Mouse (Mus musculus): Measurements from ENCODE around the gene Pomgnt2. TPM values are rescaled to one million over a fixed set of nuclear protein-coding genes. Genes with fewer than 3 reads are reported as not detected.
A peak's percentile ranks its signal among the peaks of the same experiment; 100 is the strongest.

Pomgnt2 gene
- total and polyA plus RNA-seq, 2 experiments: 1.7 to 5.3 TPM

DNA sequence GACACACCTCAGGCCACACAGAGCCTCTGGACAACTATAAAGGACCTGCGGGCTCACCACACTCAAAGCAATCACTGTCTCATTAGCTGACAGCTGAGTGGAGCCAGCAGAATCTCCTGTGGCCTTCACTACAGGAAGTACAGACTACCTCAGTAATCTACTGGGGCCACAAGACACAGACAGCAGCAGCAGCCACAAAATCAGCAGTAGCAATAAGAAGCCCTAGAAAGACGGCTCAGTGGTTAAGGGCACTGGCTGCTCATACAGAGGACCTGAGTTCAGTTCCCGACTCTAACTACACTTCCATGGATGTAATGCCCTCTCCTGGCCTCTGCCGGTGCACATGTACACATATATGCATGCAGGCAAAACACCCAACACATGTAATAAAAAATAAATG, 23.4 kb upstream of the Pomgnt2 start:
- no peak overlapping the region for H3K27ac ChIP-seq (replicated peaks; ENCODE audit: insufficient read depth, low read depth, low read length)
- H3K27me3 ChIP-seq (ENCODE audit: control insufficient read depth, insufficient read depth, low read length): no peaks in the 10 kb centered on the region
- no peak overlapping the region for H3K4me3 ChIP-seq (ENCODE audit: insufficient read depth, low read depth, low read length)
- H3K79me2 ChIP-seq (ENCODE audit: control insufficient read depth, insufficient read depth, low read length): no peaks in the 10 kb centered on the region
- H3K4me1 ChIP-seq (ENCODE audit: control insufficient read depth, insufficient read depth, low read length): peaks cover 19% of the 10 kb centered on the region
- DNase-seq (ENCODE audit: extremely low read depth, low read depth, low spot score): no peak
- 80% methylated on average over 4 of the region's 4 CpGs for WGBS
- H3K9ac ChIP-seq (ENCODE audit: low read depth, low read length): no peak overlapping the region
- H3K36me3 ChIP-seq (ENCODE audit: control insufficient read depth, insufficient read depth, low read length): no peaks in the 10 kb centered on the region
- no peak for TF ChIP-seq CTCF (IDR thresholded peaks at IDR 0.05; ENCODE audit: low read depth, low read length)
- no peak for TF ChIP-seq POLR2A (IDR thresholded peaks at IDR 0.05; ENCODE audit: extremely low read depth, insufficient read depth, low read length)

DNA sequence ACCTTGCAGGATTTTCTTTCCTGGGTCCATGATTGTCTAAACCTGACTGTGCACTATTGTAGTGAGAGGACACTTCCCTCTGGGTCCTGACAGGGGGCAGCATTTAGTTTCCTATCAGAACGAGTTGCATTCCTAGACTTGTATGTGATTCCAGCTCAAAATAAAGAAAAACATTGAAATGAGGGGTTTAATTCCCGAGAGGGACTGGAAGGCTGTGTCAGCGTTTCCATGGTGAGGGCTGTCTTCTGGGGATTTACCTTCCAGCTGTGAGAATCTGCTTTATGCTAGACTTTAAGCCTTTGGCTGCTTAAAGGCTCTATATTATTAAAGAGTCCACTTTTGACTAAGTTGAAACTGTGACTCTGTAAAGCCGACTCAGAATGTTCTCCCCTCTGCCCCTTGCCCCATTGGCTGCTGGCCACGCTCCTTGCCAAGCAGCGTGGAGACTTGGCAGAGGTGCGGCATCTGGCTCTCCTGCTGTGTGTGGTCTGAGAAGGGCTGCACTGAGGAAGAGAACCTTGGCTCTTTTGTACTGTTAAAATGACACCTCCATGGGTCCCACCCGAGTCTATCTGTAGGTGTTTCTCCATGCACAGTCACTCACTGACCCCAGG, 22.0 kb upstream of the Pomgnt2 start:
- H3K36me3 ChIP-seq (ENCODE audit: control insufficient read depth, insufficient read depth, low read length): no peaks in the 10 kb centered on the region
- no peaks in the 10 kb centered on the region for H3K27me3 ChIP-seq (ENCODE audit: control insufficient read depth, insufficient read depth, low read length)
- H3K4me3 ChIP-seq (ENCODE audit: insufficient read depth, low read depth, low read length): no peak overlapping the region
- H3K79me2 ChIP-seq (ENCODE audit: control insufficient read depth, insufficient read depth, low read length): no peaks in the 10 kb centered on the region
- peaks cover 15% of the 10 kb centered on the region for H3K4me1 ChIP-seq (ENCODE audit: control insufficient read depth, insufficient read depth, low read length)
- DNase-seq (ENCODE audit: extremely low read depth, low read depth, low spot score): peak; percentile 68
- 0 out of 2 replicates have a peak overlapping the region, but pooled peaks have one; percentile 10 for H3K27ac ChIP-seq (replicated peaks; ENCODE audit: insufficient read depth, low read depth, low read length)
- WGBS: 9% methylated on average over 8 of the region's 8 CpGs
- no peak for TF ChIP-seq POLR2A (IDR thresholded peaks at IDR 0.05; ENCODE audit: extremely low read depth, insufficient read depth, low read length)
- TF ChIP-seq CTCF (IDR thresholded peaks at IDR 0.05; ENCODE audit: low read depth, low read length): peak; percentile 48
- no peak overlapping the region for H3K9ac ChIP-seq (ENCODE audit: low read depth, low read length)

DNA sequence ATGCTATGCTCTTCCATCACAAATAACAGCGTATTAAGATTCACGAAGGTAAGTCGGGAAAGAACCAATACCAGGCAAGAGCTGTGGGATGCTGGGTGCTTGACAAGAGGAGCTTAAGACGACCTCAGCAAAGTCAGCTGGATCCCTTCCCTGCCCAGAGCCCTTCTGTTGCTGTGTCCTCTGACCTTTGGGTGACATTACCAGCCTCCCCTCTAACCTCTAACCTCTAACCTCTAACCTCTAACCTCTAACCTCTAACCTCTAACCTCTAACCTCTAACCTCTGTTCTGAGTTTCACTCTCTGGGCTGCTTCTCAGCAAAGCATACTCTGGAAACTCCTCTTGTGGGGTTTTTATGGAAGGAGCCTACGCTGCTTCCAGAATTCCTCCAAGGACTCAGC, 21.2 kb upstream of the Pomgnt2 start:
- H3K4me1 ChIP-seq (ENCODE audit: control insufficient read depth, insufficient read depth, low read length): peaks cover 7% of the 10 kb centered on the region
- no peak overlapping the region for H3K9ac ChIP-seq (ENCODE audit: low read depth, low read length)
- 97% methylated on average over 5 of the region's 5 CpGs for WGBS
- H3K36me3 ChIP-seq (ENCODE audit: control insufficient read depth, insufficient read depth, low read length): no peaks in the 10 kb centered on the region
- H3K27me3 ChIP-seq (ENCODE audit: control insufficient read depth, insufficient read depth, low read length): no peaks in the 10 kb centered on the region
- H3K27ac ChIP-seq (replicated peaks; ENCODE audit: insufficient read depth, low read depth, low read length): no peak overlapping the region
- TF ChIP-seq POLR2A (IDR thresholded peaks at IDR 0.05; ENCODE audit: extremely low read depth, insufficient read depth, low read length) (no peak), CTCF (IDR thresholded peaks at IDR 0.05; ENCODE audit: low read depth, low read length) (no peak)
- no peaks in the 10 kb centered on the region for H3K79me2 ChIP-seq (ENCODE audit: control insufficient read depth, insufficient read depth, low read length)
- no peak for DNase-seq (ENCODE audit: extremely low read depth, low read depth, low spot score)
- no peak overlapping the region for H3K4me3 ChIP-seq (ENCODE audit: insufficient read depth, low read depth, low read length)

DNA sequence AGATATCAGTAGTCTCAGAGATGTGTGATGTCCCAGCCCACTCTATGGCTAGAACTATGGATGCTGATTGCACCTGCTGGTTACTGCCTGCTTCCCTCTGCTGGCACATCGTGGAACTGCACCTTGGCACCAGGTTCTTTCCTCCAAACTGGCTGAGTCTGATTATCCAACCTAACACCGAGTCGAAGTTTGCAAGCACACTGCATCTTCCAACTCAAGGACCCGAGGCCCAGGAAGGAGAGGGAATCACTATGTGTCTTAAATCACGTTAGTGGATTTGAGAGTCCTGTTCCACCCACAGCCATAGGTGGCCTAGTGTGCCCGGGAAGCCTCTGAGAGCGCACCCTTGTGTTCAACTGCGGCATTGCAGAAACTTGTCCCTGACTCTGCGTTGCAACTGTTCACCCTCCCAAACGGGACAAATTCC, 17.3 kb upstream of the Pomgnt2 start:
- H3K36me3 ChIP-seq (ENCODE audit: control insufficient read depth, insufficient read depth, low read length): no peaks in the 10 kb centered on the region
- H3K4me3 ChIP-seq (ENCODE audit: insufficient read depth, low read depth, low read length): no peak overlapping the region; the same call in 1 of the 2 replicates
- H3K4me1 ChIP-seq (ENCODE audit: control insufficient read depth, insufficient read depth, low read length): peaks cover 3% of the 10 kb centered on the region; the same call in 1 of the 2 replicates
- TF ChIP-seq CTCF (IDR thresholded peaks at IDR 0.05; ENCODE audit: low read depth, low read length): peak; percentile 87
- no peak for TF ChIP-seq POLR2A (IDR thresholded peaks at IDR 0.05; ENCODE audit: extremely low read depth, insufficient read depth, low read length)
- H3K9ac ChIP-seq (ENCODE audit: low read depth, low read length): no peak overlapping the region
- no peak overlapping the region for H3K27ac ChIP-seq (replicated peaks; ENCODE audit: insufficient read depth, low read depth, low read length)
- WGBS: 5% methylated on average over 10 of the region's 10 CpGs
- no peaks in the 10 kb centered on the region for H3K27me3 ChIP-seq (ENCODE audit: control insufficient read depth, insufficient read depth, low read length)
- H3K79me2 ChIP-seq (ENCODE audit: control insufficient read depth, insufficient read depth, low read length): no peaks in the 10 kb centered on the region
- peak; percentile 65 for DNase-seq (ENCODE audit: extremely low read depth, low read depth, low spot score)

DNA sequence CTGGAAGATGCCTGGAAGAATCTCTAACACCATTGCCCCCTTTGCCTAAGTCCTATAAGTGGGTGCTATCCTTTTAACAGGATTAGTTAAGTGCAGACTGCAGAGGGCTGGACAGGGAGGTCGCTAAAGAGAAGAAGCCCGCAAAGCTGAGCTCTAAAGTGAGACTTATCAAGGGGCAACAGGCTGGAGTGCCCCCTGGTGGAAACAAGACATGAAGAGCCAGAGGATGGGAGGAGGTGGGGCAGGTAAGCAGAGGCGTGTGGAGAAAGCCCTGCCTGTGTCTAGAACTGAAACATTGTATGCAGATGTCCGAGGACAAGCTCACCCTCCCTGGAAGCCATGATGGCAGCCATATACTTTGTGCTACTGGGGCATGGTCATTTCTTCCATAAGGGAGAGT, 16.7 kb upstream of the Pomgnt2 start:
- H3K27me3 ChIP-seq (ENCODE audit: control insufficient read depth, insufficient read depth, low read length): no peaks in the 10 kb centered on the region
- no peak for DNase-seq (ENCODE audit: extremely low read depth, low read depth, low spot score)
- H3K79me2 ChIP-seq (ENCODE audit: control insufficient read depth, insufficient read depth, low read length): no peaks in the 10 kb centered on the region
- no peak overlapping the region for H3K4me3 ChIP-seq (ENCODE audit: insufficient read depth, low read depth, low read length)
- H3K27ac ChIP-seq (replicated peaks; ENCODE audit: insufficient read depth, low read depth, low read length): no peak overlapping the region
- TF ChIP-seq POLR2A (IDR thresholded peaks at IDR 0.05; ENCODE audit: extremely low read depth, insufficient read depth, low read length) (no peak), CTCF (IDR thresholded peaks at IDR 0.05; ENCODE audit: low read depth, low read length) (peak; percentile 35)
- no peaks in the 10 kb centered on the region for H3K36me3 ChIP-seq (ENCODE audit: control insufficient read depth, insufficient read depth, low read length)
- no peak overlapping the region for H3K9ac ChIP-seq (ENCODE audit: low read depth, low read length)
- 64% methylated on average over 4 of the region's 4 CpGs for WGBS
- no peaks in the 10 kb centered on the region for H3K4me1 ChIP-seq (ENCODE audit: control insufficient read depth, insufficient read depth, low read length)

DNA sequence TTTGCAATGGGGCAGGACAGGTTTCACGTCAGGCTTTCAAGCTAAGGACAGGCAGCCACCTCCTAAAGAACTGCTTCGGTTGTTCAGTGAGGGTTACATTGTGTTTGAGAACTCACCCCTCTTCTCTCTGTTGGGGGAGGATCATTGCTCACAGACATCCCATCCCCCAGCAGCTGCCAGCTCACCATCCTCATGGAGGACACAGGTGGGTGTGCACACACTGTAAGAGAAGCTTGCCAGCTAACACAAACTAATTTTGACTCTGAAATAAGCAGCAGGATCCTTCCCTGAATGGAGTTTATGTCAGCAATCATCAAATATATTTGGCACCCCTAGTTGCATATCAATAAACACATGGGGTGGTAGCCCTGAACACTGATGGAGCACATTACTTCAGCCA, 15.9 kb upstream of the Pomgnt2 start:
- Histone ChIP-seq H3K36me3 (ENCODE audit: control insufficient read depth, insufficient read depth, low read length) (no peaks in the 10 kb centered on the region), H3K27me3 (ENCODE audit: control insufficient read depth, insufficient read depth, low read length) (no peaks in the 10 kb centered on the region), H3K4me1 (ENCODE audit: control insufficient read depth, insufficient read depth, low read length) (no peaks in the 10 kb centered on the region), H3K79me2 (ENCODE audit: control insufficient read depth, insufficient read depth, low read length) (no peaks in the 10 kb centered on the region), H3K4me3 (ENCODE audit: insufficient read depth, low read depth, low read length) (no peak overlapping the region), H3K9ac (ENCODE audit: low read depth, low read length) (no peak overlapping the region), H3K27ac (replicated peaks; ENCODE audit: insufficient read depth, low read depth, low read length) (no peak overlapping the region)
- no peak for DNase-seq (ENCODE audit: extremely low read depth, low read depth, low spot score)
- WGBS: 86% methylated on average over 2 of the region's 2 CpGs
- TF ChIP-seq POLR2A (IDR thresholded peaks at IDR 0.05; ENCODE audit: extremely low read depth, insufficient read depth, low read length) (no peak), CTCF (IDR thresholded peaks at IDR 0.05; ENCODE audit: low read depth, low read length) (no peak)
